Mouse (Mus musculus) kidney, embryonic 14.5 days (tissue): ENCODE measurements around the gene Pla2g7. TPM values are rescaled to one million over a fixed set of nuclear protein-coding genes. Genes with fewer than 3 reads are reported as not detected.
A peak's percentile ranks its signal among the peaks of the same experiment; 100 is the strongest.

Source experiments
- ATAC-seq: fragments of 200-750 bp; cut with Nextera tagmentation; 2 replicates; pipeline ENCODE4 v1.8.0; 2017; ENCODE audit warnings: moderate number of reproducible peaks, mild to moderate bottlenecking, moderate TSS enrichment, moderate library complexity; ENCODE audit not compliant: low FRiP score, low TSS enrichment
- H3K27ac ChIP-seq: fragments of 300-500 bp; sonication (generic); 2 replicates; pipeline ENCODE4 v1.5.1; 2014; ENCODE audit warnings: low read depth, mild to moderate bottlenecking, low read length, moderate library complexity, mixed read lengths
- H3K27me3 ChIP-seq: fragments of 300-500 bp; sonication (generic); 2 replicates; pipeline ENCODE4 v1.6.1; 2014; ENCODE audit warnings: mild to moderate bottlenecking, low read length; ENCODE audit not compliant: control insufficient read depth, insufficient read depth
- H3K36me3 ChIP-seq: fragments of 300-500 bp; sonication (generic); 2 replicates; pipeline ENCODE4 v1.6.1; 2014; ENCODE audit warnings: low read length, mixed read lengths; ENCODE audit not compliant: control insufficient read depth, insufficient read depth
- H3K4me1 ChIP-seq: fragments of 300-500 bp; sonication (generic); 2 replicates; pipeline ENCODE4 v1.6.1; 2014; ENCODE audit warnings: low read length, mixed read lengths; ENCODE audit not compliant: control insufficient read depth, insufficient read depth
- H3K4me2 ChIP-seq: fragments of 300-500 bp; sonication (generic); replicated peaks from 2 replicates; pipeline ENCODE4 v1.6.1; 2014; ENCODE audit warnings: low read depth, mild to moderate bottlenecking, low read length
- H3K4me3 ChIP-seq: fragments of 300-500 bp; sonication (generic); 2 replicates; pipeline ENCODE4 v1.5.1; 2014; ENCODE audit warnings: mild to moderate bottlenecking, low read length
- H3K9ac ChIP-seq: fragments of 300-500 bp; sonication (generic); 2 replicates; pipeline ENCODE4 v1.6.1; 2014; ENCODE audit warnings: low read depth, mild to moderate bottlenecking, low read length, moderate library complexity
- H3K9me3 ChIP-seq: fragments of 300-500 bp; sonication (generic); 2 replicates; pipeline ENCODE4 v1.6.1; 2016; ENCODE audit warnings: low read length; ENCODE audit not compliant: control insufficient read depth
- WGBS: fragments of 180-500 bp; shearing (Covaris S2); extraction: QIAGEN DNeasy Blood & Tissue Kit; methylation state at CpG from one replicate; pipeline ENCODE4 v1.1.7; 2014; 5-methylcytosine and 5-hydroxymethylcytosine counted together
- polyA plus RNA-seq: library from polyadenylated mRNA; unstranded; fragments of >200 nt; fragmentation: Nextera tagmentation; extraction: Ambion mirVana; gene quantifications from 2 replicates; pipeline ENCODE4 v1.2.1, GENCODE M21; 2014

Gene Pla2g7
- polyA plus RNA-seq, 1 experiment from 2014 or later = 73.1 TPM

DNA sequence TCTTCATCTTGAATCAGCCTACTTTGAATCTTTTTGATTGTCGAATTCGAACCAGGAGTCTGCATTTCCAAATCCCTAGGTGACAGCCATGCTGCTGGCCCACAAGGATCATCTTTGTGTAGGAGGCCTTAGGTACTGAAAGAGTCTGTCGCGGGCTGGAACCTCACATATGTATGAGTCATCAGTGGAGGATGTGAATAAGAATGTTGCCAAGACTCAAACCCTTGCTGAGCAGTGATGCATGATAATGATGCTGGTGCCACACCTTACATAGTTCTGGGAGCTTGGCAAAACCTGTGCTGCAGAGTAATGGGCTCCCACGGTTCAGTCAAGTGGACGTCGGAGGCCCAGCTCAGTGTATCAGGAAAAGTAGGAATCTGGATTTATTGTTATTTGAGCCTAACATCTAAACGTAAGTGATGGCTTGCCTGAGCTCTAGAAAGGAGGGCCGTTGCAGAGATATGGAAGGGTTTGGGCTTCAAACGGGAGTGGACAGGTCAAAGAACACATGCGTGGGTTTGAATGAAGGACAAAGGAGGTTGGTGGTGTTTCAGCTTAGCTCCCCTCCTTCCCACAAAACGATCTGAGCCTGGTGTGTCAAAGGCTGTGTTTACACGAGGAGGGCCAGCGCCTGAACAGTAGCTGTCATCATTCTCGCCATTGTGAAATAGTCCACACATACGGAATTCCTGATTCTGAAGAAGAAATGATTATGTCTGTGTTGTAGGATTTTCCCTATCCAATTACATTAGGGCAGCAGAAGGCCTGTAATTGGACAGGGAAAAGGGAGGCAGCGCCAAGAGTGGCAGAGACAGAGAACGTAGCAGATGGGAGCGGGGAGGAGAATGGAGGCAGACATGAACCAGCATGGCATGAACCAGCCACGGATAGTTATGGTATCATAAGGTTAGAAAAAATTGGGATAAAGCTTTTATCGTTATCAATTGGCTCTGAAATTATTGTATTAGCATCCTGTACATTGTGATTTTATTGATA is 24.7 kb downstream of the Pla2g7 start:
- Histone ChIP-seq H3K4me1 (no peaks in the 10 kb centered on the region), H3K36me3 (no peaks in the 10 kb centered on the region; the same call in 1 of the 2 replicates), H3K4me2 (no peak overlapping the region), H3K9me3 (0 out of 2 replicates have a peak, but pooled peaks cover 1% of the 10 kb centered on the region), H3K4me3 (no peak overlapping the region), H3K27me3 (no peaks in the 10 kb centered on the region), H3K9ac (no peak overlapping the region), H3K27ac (no peak overlapping the region)
- no peak for ATAC-seq
- WGBS = 83% methylated on average over 21 of the region's 21 CpGs

GRCm38 (mm10) chr17:43597742-43598141 is 29.8 kb downstream of the Pla2g7 start:
- Histone ChIP-seq H3K27ac (no peak overlapping the region), H3K36me3 (no peaks in the 10 kb centered on the region; the same call in 1 of the 2 replicates), H3K4me1 (no peaks in the 10 kb centered on the region), H3K9me3 (0 out of 2 replicates have a peak, but pooled peaks cover 3% of the 10 kb centered on the region), H3K4me3 (no peak overlapping the region), H3K4me2 (no peak overlapping the region), H3K9ac (no peak overlapping the region), H3K27me3 (no peaks in the 10 kb centered on the region)
- WGBS = 97% methylated on average over 2 of the region's 2 CpGs
- ATAC-seq = no peak

- Histone ChIP-seq H3K36me3 (no peaks in the 10 kb centered on the region; the same call in 1 of the 2 replicates), H3K27me3 (no peaks in the 10 kb centered on the region), H3K9ac (no peak overlapping the region), H3K4me3 (no peak overlapping the region), H3K27ac (no peak overlapping the region), H3K4me2 (no peak overlapping the region), H3K9me3 (0 out of 2 replicates have a peak, but pooled peaks cover 3% of the 10 kb centered on the region), H3K4me1 (no peaks in the 10 kb centered on the region)
- no peak for ATAC-seq
- 62% methylated on average over 4 of the region's 4 CpGs for WGBS
These were observed 30.8 kb downstream of the Pla2g7 start for GRCm38 (mm10) chr17:43598706-43599105.

DNA sequence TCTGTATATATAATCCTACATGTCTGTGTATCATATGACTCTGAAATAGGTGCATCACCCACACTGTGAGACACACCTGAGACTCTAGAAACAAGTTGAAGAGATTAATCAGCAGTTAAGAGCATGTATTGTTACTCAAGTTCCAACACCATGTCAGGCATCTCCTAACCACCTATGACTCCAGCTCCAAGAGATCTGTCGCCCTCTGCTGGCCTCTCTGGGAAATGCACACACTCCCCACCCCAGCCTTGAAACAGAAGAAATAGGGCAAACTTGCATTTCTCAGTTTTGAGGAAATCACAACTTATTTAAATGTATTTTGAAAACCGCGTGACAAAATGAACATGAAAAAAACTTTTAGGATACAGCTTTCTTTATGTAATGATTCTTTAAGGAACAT is 38.8 kb downstream of the Pla2g7 start:
- Histone ChIP-seq H3K4me1 (no peaks in the 10 kb centered on the region), H3K4me2 (no peak overlapping the region), H3K4me3 (no peak overlapping the region), H3K27ac (no peak overlapping the region), H3K36me3 (no peaks in the 10 kb centered on the region), H3K9ac (no peak overlapping the region), H3K9me3 (no peaks in the 10 kb centered on the region), H3K27me3 (no peaks in the 10 kb centered on the region)
- WGBS = 19% methylated on average over 3 of the region's 3 CpGs
- 0 out of 2 replicates have a peak, but pooled peaks have one; percentile 43 for ATAC-seq

- WGBS = 22% methylated on average over 7 of the region's 7 CpGs
- H3K9me3 ChIP-seq = no peaks in the 10 kb centered on the region
- ATAC-seq = no peak
These were observed 43.7 kb downstream of the Pla2g7 start for GRCm38 (mm10) chr17:43611586-43611985.

DNA sequence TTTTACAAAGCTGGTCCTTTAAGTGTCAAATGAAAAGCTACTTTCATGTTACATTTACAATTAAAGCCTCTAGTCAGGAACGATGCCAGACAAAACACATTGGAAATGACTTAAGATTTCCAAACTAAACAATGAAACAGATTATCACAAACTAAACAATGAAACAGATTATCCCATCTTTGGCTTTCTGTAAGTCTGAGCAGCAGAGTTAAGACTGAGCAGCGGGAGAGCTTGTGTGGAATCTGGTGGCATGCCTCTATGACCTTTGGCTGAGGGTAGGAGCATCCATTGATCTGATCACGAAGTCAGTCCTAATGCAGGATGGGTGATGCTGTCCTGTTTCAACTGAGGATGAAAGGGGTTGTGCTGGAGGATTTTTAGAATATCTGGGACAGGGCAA is 44.3 kb downstream of the Pla2g7 start:
- Histone ChIP-seq H3K27ac (no peak overlapping the region), H3K36me3 (no peaks in the 10 kb centered on the region)
- no peak for ATAC-seq

More at GRCm38 (mm10) chr17:43611586-43611985, 43.7 kb downstream of the Pla2g7 start:
- H3K9ac ChIP-seq = no peak overlapping the region
- H3K36me3 ChIP-seq = no peaks in the 10 kb centered on the region
- H3K4me2 ChIP-seq = no peak overlapping the region
- no peaks in the 10 kb centered on the region for H3K4me1 ChIP-seq
- no peak overlapping the region for H3K4me3 ChIP-seq
- no peaks in the 10 kb centered on the region for H3K27me3 ChIP-seq
- no peak overlapping the region for H3K27ac ChIP-seq

DNA sequence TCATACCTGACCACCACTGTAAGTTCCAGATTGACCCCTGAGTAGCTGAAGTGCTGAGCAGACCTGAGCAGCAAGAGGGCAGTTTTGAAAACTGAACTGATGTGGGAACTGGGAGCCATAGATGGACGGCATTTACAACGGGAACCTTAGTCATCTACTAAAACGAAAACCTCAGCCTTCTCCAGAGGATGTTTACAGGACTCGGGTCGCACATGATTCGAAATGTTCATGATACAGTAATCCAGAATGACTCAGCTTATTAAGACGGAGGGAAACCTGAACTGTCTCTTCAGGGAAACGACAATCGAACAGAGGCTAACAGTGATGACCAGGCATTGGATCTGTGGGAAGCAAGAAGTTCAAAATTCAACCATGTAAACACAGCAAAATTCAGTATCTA is 51.3 kb downstream of the Pla2g7 start:
- Histone ChIP-seq H3K9ac (no peak overlapping the region), H3K4me1 (no peaks in the 10 kb centered on the region), H3K27ac (no peak overlapping the region), H3K9me3 (no peaks in the 10 kb centered on the region), H3K27me3 (no peaks in the 10 kb centered on the region), H3K4me3 (no peak overlapping the region), H3K4me2 (no peak overlapping the region), H3K36me3 (no peaks in the 10 kb centered on the region)
- ATAC-seq = no peak
- WGBS = 88% methylated on average over 9 of the region's 9 CpGs

More for the DNA sequence above, 44.3 kb downstream of the Pla2g7 start:
- Histone ChIP-seq H3K27me3 (no peaks in the 10 kb centered on the region), H3K4me3 (no peak overlapping the region), H3K9me3 (no peaks in the 10 kb centered on the region), H3K4me2 (no peak overlapping the region), H3K9ac (no peak overlapping the region), H3K4me1 (no peaks in the 10 kb centered on the region)
- WGBS = 80% methylated on average over 3 of the region's 3 CpGs

DNA sequence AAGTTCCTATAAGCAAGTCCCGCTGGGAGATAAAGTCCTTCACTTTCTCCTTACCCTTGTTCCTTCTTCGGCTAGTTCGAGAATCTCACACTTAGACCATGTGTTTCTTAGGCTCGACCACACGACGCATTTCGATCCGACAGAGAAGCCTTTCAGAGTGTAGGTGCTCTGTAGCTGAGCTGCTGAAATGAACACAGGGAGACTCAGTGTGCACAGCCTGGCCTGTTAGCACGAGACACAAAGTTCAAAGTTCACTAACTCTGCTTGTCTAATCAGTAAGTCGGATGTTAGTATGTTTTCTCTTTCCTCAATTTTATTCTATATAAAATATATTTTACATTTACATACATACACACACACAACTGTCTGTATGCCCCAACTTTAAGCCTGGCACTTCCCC is 54.2 kb downstream of the Pla2g7 start:
- 86% methylated on average over 10 of the region's 10 CpGs for WGBS
- no peak for ATAC-seq
- no peaks in the 10 kb centered on the region for H3K36me3 ChIP-seq
- no peak overlapping the region for H3K4me2 ChIP-seq
- H3K27me3 ChIP-seq = no peaks in the 10 kb centered on the region
- H3K9me3 ChIP-seq = no peaks in the 10 kb centered on the region; the same call in 1 of the 2 replicates
- H3K9ac ChIP-seq = no peak overlapping the region
- no peaks in the 10 kb centered on the region for H3K4me1 ChIP-seq
- no peak overlapping the region for H3K27ac ChIP-seq
- no peak overlapping the region for H3K4me3 ChIP-seq

DNA sequence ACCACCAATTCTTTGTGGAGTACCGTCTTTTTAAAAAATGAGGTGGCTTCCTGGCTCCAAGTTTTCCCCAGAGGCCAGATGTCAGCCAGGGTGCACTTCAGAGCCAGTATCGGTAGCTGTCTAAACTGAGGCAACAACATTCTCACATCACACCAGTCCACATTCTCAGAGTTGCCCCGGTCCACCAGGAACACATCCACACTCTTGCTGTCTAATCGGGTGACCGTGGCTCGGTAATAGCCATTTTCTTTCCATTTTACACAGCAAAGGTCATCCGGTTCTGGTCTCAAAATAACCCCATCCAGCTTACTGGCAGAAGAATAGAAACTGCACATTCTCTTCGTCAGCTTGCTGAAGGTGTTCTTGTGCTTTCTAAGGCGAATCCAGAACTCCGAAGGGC is 60.3 kb downstream of the Pla2g7 start:
- no peak overlapping the region for H3K4me2 ChIP-seq
- H3K9me3 ChIP-seq = no peaks in the 10 kb centered on the region; the same call in 1 of the 2 replicates
- no peak for ATAC-seq
- no peak overlapping the region for H3K4me3 ChIP-seq
- peaks cover 33% of the 10 kb centered on the region for H3K27me3 ChIP-seq
- no peak overlapping the region for H3K27ac ChIP-seq
- no peak overlapping the region for H3K9ac ChIP-seq
- peaks cover 8% of the 10 kb centered on the region; the same call in 1 of the 2 replicates for H3K4me1 ChIP-seq
- H3K36me3 ChIP-seq = no peaks in the 10 kb centered on the region
- 94% methylated on average over 10 of the region's 10 CpGs for WGBS
